Mouse (Mus musculus) cerebellum, adult 9-11 months (tissue): ENCODE data around the gene Olfr742.

Experiments
- DNase-seq: peaks from one replicate; pipeline ENCODE4 v3.0.0; 2022

The Olfr742 gene

DNA sequence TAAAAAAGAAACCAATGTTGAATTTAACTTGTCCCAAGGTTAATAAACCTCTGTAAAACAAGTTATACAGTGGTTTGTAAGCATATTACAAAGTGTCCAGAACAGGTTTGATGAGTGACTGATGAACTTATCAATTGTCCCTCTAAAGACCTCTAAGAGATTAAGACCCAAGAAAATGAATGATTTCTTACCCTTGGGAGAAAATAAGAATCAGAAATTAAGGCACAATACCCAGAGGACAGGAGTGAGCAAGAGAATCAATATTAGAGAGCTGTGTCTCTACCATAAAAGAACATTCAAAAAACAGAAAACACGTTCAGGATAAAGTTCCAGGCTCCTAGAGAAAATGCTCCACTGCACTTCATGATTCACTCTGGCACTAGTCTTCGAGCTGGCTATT is at the start of gene Olfr742:
Gene Olfr742, plus strand, starts transcription at position 301 of the 400 bp plus-strand sequence.
- no peak for DNase-seq

GRCm38 (mm10) chr14:50472438-50472837 is 31.0 kb upstream of the Olfr742 start, which contains the start of gene Olfr741:
Gene Olfr741 (plus strand): TSS chr14:50472738.
- no peak for DNase-seq

DNA sequence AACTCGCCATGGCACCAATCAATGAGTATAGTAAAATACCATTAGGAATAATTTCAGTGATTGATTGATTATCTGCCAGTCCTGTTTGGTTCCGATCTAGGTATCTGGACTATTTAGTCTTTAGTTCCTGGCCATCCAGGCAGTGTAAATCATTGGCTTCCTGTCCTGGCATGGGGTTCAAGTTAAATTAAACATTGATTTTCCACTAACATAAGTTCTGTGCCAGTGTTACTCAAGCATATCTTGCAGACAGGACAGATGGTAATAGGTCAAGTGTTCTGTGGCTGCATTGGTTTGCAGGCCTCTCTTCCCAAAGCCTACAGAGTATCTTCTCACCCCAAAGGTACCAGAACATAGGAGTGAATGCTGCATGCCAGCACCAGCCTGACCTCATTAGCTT is 25.0 kb upstream of the Olfr742 start:
- DNase-seq = no peak

DNA sequence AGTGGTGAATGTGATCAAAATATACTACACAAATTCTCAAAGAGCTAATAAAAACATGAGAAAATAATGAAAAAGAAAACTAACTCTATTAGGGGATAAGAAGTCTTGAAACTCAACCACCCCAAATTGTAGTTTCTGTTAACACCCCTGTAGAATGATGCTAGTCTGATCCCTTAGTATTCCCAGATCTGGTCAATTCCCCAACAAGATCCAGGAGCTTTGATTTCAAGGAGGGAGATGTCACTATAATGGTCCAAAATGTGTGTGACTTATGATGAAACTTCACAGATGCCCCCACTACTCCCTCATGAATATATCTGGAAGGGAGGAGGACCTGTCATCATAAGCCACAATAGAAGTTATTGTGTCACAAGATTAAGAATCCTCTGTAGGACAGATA is 18.1 kb downstream of the Olfr742 start, which contains the start of gene Olfr743:
Gene Olfr743, plus strand, starts transcription at position 301 of the 400 bp plus-strand sequence.
- no peak for DNase-seq

DNA sequence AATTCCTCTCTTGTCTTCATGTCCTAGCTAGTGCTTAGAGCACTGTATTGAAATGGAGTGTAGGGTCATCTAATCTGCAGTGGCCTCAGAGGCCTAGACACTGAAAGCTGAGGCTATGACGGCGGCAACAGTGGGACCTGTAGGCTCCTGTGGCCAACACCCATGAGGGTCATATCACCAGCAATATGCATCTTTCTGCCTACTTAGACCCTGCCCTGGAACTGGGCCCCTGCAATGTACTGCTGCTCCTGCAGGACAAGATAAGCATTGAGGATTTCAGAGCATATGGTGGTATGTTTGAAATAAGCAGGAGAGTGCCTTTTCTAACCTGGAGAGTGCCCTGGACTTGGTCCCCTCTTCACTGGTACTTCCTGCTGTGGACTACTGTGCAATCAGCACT is 49.3 kb downstream of the Olfr742 start:
- DNase-seq = no peak
